Mouse (Mus musculus) heart, embryonic 12.5 days (tissue): ENCODE data around the gene Tpm1. TPM values are rescaled to one million over a fixed set of nuclear protein-coding genes. Genes with fewer than 3 reads are reported as not detected.
A peak's percentile ranks its signal among the peaks of the same experiment; 100 is the strongest.

Experiments used
- ATAC-seq: fragments of 200-750 bp; cut with Nextera tagmentation; 2 replicates; pipeline ENCODE4 v1.8.0; 2017; ENCODE audit warnings: moderate TSS enrichment, moderate library complexity; ENCODE audit not compliant: insufficient number of reproducible peaks, low FRiP score
- H3K27ac ChIP-seq: fragments of 300-500 bp; sonication (generic); 2 replicates; pipeline ENCODE4 v1.5.1; 2016; ENCODE audit warnings: mild to moderate bottlenecking, moderate library complexity; ENCODE audit not compliant: poor library complexity, severe bottlenecking
- H3K27me3 ChIP-seq: fragments of 300-500 bp; sonication (generic); replicated peaks from 2 replicates; pipeline ENCODE4 v1.6.1; 2016; ENCODE audit warnings: mild to moderate bottlenecking, moderate library complexity
- H3K36me3 ChIP-seq: fragments of 300-500 bp; sonication (generic); 2 replicates; pipeline ENCODE4 v1.6.1; 2016; ENCODE audit warnings: mild to moderate bottlenecking, moderate library complexity
- H3K4me1 ChIP-seq: fragments of 300-500 bp; sonication (generic); replicated peaks from 2 replicates; pipeline ENCODE4 v1.6.1; 2016; ENCODE audit warnings: mild to moderate bottlenecking
- H3K4me2 ChIP-seq: fragments of 300-500 bp; sonication (generic); 2 replicates; pipeline ENCODE4 v1.6.1; 2016; ENCODE audit warnings: mild to moderate bottlenecking, moderate library complexity
- H3K4me3 ChIP-seq: fragments of 300-500 bp; sonication (generic); 2 replicates; pipeline ENCODE4 v1.5.1; 2016; ENCODE audit warnings: mild to moderate bottlenecking
- H3K9ac ChIP-seq: fragments of 300-500 bp; sonication (generic); 2 replicates; pipeline ENCODE4 v1.6.1; 2016; ENCODE audit warnings: mild to moderate bottlenecking, moderate library complexity
- H3K9me3 ChIP-seq: fragments of 300-500 bp; sonication (generic); replicated peaks from 2 replicates; pipeline ENCODE4 v1.6.1; 2016; ENCODE audit warnings: mild to moderate bottlenecking, moderate library complexity
- WGBS: fragments of 180-500 bp; shearing (Covaris S2); methylation state at CpG from one replicate; pipeline ENCODE4 v1.1.7; 2016; 5-methylcytosine and 5-hydroxymethylcytosine counted together
- polyA plus RNA-seq: library from polyadenylated mRNA; unstranded; fragments of >200 nt; fragmentation: Nextera tagmentation; extraction: Ambion mirVana; gene quantifications from 2 replicates; pipeline ENCODE4 v1.2.1, GENCODE M21; 2016

Gene Tpm1
- polyA plus RNA-seq, 1 experiment from 2014 or later = 4,565 TPM

DNA sequence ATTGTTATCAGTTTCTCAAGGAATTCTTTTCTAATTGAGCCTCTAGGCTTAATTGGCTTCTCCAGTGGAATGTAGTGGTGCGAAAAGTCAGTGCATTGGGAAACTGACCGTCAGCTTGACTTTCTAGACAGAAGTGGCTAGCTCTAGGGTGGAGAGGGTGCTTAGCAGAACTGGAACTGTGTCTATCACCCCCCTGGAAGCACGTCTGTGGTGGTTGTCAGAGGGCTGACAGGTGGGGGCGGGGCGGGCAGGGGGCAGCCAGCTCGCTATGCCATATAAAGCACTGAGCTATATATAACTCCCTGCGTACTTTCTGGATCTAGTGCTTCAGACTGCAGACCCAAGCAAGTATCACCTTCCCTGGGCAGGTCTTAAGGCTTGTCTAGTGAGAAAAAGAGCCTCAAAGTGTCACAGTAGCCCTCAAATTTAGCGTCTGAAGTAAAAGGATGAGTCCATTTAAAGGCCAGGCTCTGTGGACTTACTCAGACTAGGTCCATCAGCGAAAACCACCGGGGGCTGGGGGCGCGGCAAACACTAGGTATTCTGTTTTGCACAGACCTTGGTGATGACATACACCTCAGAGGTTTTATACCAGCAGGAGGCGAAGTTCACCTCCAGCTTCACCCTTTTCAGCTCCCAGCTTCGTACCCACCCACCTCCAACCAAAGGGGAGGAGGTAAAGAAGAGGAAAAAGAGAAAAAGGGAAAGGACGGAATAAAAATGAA is 2.2 kb downstream of the Tpm1 start:
- WGBS = 5% methylated on average over 15 of the region's 15 CpGs
- ATAC-seq = no peak
- Histone ChIP-seq H3K9ac (peak overlapping the region; percentile 99), H3K36me3 (peaks cover 14% of the 10 kb centered on the region), H3K4me2 (peak overlapping the region; percentile 84), H3K27ac (peak overlapping the region; percentile 97), H3K4me3 (peak overlapping the region; percentile 88), H3K27me3 (no peaks in the 10 kb centered on the region), H3K4me1 (peaks cover 28% of the 10 kb centered on the region), H3K9me3 (no peaks in the 10 kb centered on the region)

GRCm38 (mm10) chr9:67045966-67046602 is 3.1 kb downstream of the Tpm1 start:
- Histone ChIP-seq H3K4me1 (peaks cover 37% of the 10 kb centered on the region), H3K4me3 (peak overlapping the region; percentile 88), H3K9me3 (no peaks in the 10 kb centered on the region), H3K27ac (peak overlapping the region; percentile 97), H3K27me3 (no peaks in the 10 kb centered on the region), H3K9ac (peak overlapping the region; percentile 99), H3K36me3 (peaks cover 17% of the 10 kb centered on the region), H3K4me2 (peak overlapping the region; percentile 84)
- ATAC-seq = no peak
- WGBS = 3% methylated on average over 5 of the region's 5 CpGs

- peak overlapping the region; percentile 88 for H3K4me3 ChIP-seq
- H3K36me3 ChIP-seq = peaks cover 24% of the 10 kb centered on the region
- peak overlapping the region; percentile 96 for H3K9ac ChIP-seq
- H3K4me1 ChIP-seq = peaks cover 39% of the 10 kb centered on the region
- no peak for ATAC-seq
- WGBS = 14% methylated on average over 4 of the region's 4 CpGs
- H3K27me3 ChIP-seq = no peaks in the 10 kb centered on the region
- peak overlapping the region; percentile 97 for H3K27ac ChIP-seq
- H3K9me3 ChIP-seq = no peaks in the 10 kb centered on the region
- H3K4me2 ChIP-seq = peak overlapping the region; percentile 84
Observed at GRCm38 (mm10) chr9:67045306-67045675, 3.9 kb downstream of the Tpm1 start.

GRCm38 (mm10) chr9:67044551-67045305 is 4.5 kb downstream of the Tpm1 start:
- H3K4me3 ChIP-seq = peak overlapping the region; percentile 88
- no peak for ATAC-seq
- peak overlapping the region; percentile 97 for H3K27ac ChIP-seq
- no peaks in the 10 kb centered on the region for H3K9me3 ChIP-seq
- H3K36me3 ChIP-seq = peaks cover 29% of the 10 kb centered on the region
- peak overlapping the region; percentile 96 for H3K9ac ChIP-seq
- WGBS = 16% methylated on average over 9 of the region's 9 CpGs
- H3K27me3 ChIP-seq = no peaks in the 10 kb centered on the region
- peaks cover 41% of the 10 kb centered on the region for H3K4me1 ChIP-seq
- peak overlapping the region; percentile 84 for H3K4me2 ChIP-seq

GRCm38 (mm10) chr9:67043231-67044199 is 5.7 kb downstream of the Tpm1 start:
- ATAC-seq = peak; percentile 92
- Histone ChIP-seq H3K27ac (peak overlapping the region; percentile 92), H3K4me3 (peak overlapping the region; percentile 88), H3K9ac (peak overlapping the region; percentile 96), H3K27me3 (no peaks in the 10 kb centered on the region), H3K4me2 (peak overlapping the region; percentile 84), H3K36me3 (peaks cover 41% of the 10 kb centered on the region), H3K4me1 (peaks cover 52% of the 10 kb centered on the region), H3K9me3 (no peaks in the 10 kb centered on the region)
- WGBS = 1% methylated on average over 73 of the region's 73 CpGs

GRCm38 (mm10) chr9:67042813-67043207 is 6.4 kb downstream of the Tpm1 start:
- 20% methylated on average over 6 of the region's 6 CpGs for WGBS
- H3K27me3 ChIP-seq = no peaks in the 10 kb centered on the region
- H3K36me3 ChIP-seq = peaks cover 44% of the 10 kb centered on the region
- H3K4me1 ChIP-seq = peaks cover 57% of the 10 kb centered on the region
- peak overlapping the region; percentile 88 for H3K4me3 ChIP-seq
- H3K27ac ChIP-seq = peak overlapping the region; percentile 92
- H3K4me2 ChIP-seq = peak overlapping the region; percentile 84
- H3K9ac ChIP-seq = peak overlapping the region; percentile 96
- no peak for ATAC-seq
- no peaks in the 10 kb centered on the region for H3K9me3 ChIP-seq

DNA sequence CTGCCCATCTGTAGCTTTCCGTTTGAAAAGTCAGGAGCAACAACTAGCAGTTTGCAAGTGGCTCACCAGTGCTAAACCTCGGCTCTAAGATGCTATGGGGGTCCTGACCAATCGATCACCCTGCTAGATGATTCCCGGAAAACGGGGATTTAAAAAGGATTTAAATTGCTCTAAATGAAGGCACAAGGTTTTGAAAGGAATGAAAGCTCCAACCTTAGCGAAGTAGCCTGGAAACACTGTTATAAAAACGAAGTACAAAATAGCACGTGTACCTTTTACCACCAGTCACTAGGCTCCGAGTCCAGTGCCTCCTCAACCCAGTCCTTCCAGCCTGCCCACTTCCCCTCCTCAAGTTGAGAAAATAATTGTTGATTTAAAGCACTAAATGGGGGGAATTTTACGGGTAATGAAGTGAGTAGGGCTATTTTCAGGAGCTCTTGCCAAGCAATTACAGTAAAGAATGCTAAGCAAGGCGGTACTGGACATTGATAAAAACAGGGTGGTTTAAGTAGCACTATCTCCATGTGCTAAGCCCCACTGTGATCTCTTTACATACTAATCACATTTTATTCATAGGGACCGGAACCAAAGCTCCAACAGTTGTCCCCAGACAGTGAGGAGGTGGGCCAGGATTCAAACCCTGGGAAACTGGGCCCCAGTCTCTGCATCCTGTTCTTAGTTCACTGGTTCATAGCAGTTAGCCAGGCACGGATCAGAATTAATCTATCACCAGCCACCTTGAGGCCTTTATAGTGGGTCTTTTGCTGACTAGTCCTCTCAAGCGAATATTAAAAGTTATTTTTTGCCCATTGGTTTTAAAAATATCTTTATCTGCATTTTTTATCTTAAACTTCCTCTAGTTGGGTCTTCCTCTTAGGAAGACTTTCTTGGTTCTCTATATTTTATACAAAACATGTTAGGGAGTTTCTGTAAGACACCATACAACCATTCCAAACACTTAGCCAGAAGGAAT is 7.1 kb downstream of the Tpm1 start:
- Histone ChIP-seq H3K9ac (peak overlapping the region; percentile 71), H3K27me3 (no peaks in the 10 kb centered on the region), H3K36me3 (peaks cover 49% of the 10 kb centered on the region), H3K27ac (peak overlapping the region; percentile 82), H3K4me1 (peaks cover 64% of the 10 kb centered on the region), H3K4me2 (peak overlapping the region; percentile 73), H3K4me3 (peak overlapping the region; percentile 88), H3K9me3 (no peaks in the 10 kb centered on the region)
- 33% methylated on average over 14 of the region's 14 CpGs for whole genome bisulfite sequencing
- ATAC-seq = no peak

DNA sequence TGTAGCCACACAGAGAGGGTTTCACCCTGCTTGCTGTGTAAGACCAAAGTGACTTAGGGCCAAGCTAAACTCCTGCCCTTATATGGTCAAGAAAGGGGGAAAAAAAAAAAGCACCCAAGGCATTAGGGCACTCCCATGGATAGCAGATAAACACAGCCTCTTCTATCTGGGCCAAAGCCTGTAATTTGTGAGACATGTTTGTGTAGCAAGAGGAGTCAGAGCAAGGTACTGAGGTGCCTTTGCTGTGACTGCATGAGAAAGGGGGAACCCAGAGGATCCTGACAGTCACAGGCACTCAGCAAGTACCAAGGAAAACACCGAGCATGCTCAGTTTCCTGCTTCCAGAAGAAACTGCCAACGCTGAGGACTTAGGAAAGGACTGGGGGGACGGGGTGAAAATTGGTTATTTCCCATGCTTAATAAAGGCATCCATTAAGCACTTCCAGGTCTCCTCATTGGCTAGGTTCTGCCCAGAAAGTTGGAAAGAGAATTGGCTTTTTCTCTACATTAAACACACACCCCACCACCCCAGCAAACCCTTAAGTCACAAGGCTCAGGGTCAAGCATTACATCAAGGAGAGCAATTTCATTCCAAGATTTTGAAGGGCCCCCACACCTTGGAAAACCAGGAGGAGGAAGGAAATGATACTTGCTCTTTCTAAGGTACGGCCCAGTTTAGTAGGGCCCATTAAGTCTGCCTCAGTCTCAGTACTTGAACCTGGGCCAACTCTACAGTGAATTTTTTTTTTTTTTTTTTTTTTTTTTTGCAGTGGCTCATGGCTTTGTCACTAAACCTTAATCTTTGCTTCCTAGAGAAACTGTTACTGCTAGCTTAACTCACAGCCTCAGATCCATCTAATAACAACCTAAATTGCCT is 8.0 kb downstream of the Tpm1 start:
- Histone ChIP-seq H3K4me1 (peaks cover 69% of the 10 kb centered on the region), H3K4me3 (peak overlapping the region; percentile 88), H3K27me3 (no peaks in the 10 kb centered on the region), H3K27ac (peak overlapping the region; percentile 82), H3K9ac (peak overlapping the region; percentile 71), H3K4me2 (peak overlapping the region; percentile 73), H3K36me3 (peaks cover 56% of the 10 kb centered on the region), H3K9me3 (no peaks in the 10 kb centered on the region)
- no peak for ATAC-seq
- 26% methylated on average over 4 of the region's 4 CpGs for WGBS

GRCm38 (mm10) chr9:67039867-67040266 is 9.3 kb downstream of the Tpm1 start:
- peaks cover 66% of the 10 kb centered on the region for H3K36me3 ChIP-seq

More at GRCm38 (mm10) chr9:67039867-67040266, 9.3 kb downstream of the Tpm1 start:
- WGBS = 69% methylated on average over 10 of the region's 10 CpGs
- H3K27me3 ChIP-seq = no peaks in the 10 kb centered on the region
- H3K27ac ChIP-seq = peak overlapping the region; percentile 82
- 0 out of 2 replicates have a peak overlapping the region, but pooled peaks have one; percentile 8 for H3K9ac ChIP-seq
- H3K4me2 ChIP-seq = 0 out of 2 replicates have a peak overlapping the region, but pooled peaks have one; percentile 4
- H3K4me1 ChIP-seq = peaks cover 67% of the 10 kb centered on the region
- ATAC-seq = no peak
- H3K9me3 ChIP-seq = peaks cover 5% of the 10 kb centered on the region; the same call in 1 of the 2 replicates
- no peak overlapping the region for H3K4me3 ChIP-seq
